Mouse (Mus musculus) kidney, postnatal 10 days (tissue): ENCODE results near the gene Rsph10b.
A peak's percentile ranks its signal among the peaks of the same experiment; 100 is the strongest.

ENCODE experiments used
- DNase-seq: peaks from one replicate; pipeline ENCODE4 v3.0.0; 2021; ENCODE audit warnings: mixed read lengths

The Rsph10b gene

GRCm38 (mm10) chr5:143932831-143933230, at the start of gene Rsph10b:
Rsph10b (plus strand) TSS chr5:143933035.
- DNase-seq, result peak; percentile 17

DNA sequence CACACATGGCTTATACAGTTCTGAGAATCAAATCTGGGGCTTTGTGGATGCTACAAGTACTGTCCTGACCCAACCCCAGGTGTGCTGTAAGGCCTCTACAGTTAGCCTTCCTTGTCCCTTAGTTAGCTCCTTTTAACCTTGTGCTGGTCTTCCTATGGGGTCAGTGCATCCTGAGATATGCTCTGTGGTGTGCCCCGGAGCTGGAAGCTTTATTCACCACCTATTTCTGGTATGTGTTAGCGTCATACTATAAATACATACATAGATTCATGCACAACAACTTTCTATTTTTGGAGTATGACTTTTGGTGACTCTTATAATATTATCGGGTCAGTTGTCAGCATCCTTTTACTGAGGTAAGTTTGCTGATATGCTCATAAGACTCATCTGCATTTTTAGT, 47.6 kb upstream of the Rsph10b start:
- DNase-seq, result no peak

- DNase-seq, result no peak
Measured at GRCm38 (mm10) chr5:143890741-143891140, 42.1 kb upstream of the Rsph10b start.

DNA sequence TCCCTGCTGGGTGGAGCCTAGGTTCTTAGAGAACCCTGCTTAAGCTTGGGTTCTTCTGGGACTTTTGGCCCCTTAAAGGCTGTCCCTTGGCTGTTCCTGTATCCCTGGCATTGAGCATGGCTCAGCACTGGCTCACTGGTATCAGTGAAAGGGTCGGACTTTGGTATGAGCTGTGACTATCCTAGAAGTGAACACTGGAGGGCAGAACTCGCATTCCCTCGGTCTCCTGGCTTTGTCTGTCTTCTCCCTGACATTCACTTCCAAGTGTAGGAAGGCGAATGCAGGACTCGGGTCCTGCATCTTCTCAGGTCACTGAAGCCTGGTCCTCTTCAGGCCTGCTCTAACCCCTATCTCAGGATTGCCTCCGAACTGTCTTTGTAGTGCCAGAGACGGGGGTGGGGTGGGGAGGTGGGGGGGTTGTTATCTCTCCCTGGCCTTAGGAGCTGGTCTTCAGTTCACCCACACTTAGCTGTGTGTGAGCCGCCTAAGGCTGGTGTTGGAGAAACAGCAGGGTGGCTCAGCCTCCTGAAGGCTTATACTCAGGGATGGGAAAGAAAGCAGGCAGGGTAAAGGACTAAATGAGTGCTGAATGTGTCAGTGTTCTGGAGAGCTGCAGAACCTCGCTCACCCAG, 40.5 kb upstream of the Rsph10b start:
- DNase-seq, result no peak

GRCm38 (mm10) chr5:143893396-143893795, 39.4 kb upstream of the Rsph10b start:
- DNase-seq, result no peak

GRCm38 (mm10) chr5:143897635-143898330, 35.1 kb upstream of the Rsph10b start, which contains the start of gene Ankrd61:
Ankrd61 (minus strand) TSS chr5:143897685.
- DNase-seq, result no peak

DNA sequence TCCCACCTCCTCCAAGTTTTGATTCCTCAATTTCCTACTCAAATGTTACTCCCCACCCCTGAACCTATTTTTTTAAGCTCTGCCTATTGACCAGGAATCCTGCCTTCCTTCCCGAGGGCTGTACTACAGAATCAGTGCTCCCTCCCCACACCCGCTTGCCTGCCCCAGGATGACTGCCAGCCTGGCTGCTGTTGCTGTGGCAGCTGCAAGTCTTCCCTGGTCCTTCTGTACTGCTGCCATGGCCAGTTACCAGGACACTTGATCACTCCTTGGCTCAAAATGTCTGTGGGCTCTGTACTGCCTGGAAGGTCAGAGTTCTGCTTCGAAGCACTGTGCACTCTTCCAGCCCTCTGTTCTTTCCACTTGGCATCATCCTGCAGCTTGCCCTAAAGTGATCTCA, 30.7 kb upstream of the Rsph10b start:
- DNase-seq, result no peak

DNA sequence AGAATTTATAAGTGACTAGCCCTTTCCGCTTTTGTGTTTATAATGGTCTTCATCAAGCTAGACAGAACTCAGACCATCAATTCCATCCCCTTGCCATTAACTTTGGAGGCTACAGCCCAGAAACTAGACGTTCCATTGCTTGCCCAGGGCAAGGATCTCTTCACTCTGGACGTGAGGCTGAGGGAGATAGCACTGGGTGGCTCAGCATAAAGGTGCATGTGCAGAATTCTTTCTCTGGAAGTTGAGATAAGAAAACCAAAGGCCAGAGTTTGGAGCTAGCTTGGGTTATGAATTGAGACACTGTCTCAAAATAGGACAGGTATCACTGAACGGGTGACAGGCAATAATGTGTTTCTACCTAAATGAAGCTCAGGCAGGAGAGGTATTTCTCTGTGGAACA, 29.0 kb upstream of the Rsph10b start:
- DNase-seq, result no peak

DNA sequence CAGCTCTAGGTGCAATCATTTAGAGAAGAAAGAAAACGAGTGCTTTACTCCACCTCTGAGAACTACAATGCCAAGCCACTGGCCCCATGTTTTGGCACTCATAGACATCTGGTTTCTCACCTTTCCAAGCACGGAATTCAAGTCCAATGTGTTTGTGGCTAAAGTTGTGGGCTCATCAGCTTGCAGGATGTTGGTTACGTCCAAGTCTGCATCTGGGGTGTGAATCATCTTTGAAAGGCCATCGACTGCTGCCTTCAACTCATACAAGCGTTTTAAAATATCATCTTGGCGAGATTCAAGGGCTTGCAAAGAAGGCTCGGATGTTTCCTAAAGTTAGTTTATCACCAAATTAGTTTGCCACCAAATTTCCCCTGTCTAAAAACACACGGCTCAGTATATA, 26.4 kb upstream of the Rsph10b start:
- DNase-seq, result no peak

- no peak for DNase-seq
Measured at GRCm38 (mm10) chr5:143908926-143909325, 23.9 kb upstream of the Rsph10b start.

- DNase-seq, result peak; percentile 96
Measured at GRCm38 (mm10) chr5:143909417-143910400, 23.1 kb upstream of the Rsph10b start, which contains the start of the genes Aimp2 and Pms2. Aimp2 (minus strand) TSS chr5:143909847. Pms2 (plus strand) TSS chr5:143909964.

DNA sequence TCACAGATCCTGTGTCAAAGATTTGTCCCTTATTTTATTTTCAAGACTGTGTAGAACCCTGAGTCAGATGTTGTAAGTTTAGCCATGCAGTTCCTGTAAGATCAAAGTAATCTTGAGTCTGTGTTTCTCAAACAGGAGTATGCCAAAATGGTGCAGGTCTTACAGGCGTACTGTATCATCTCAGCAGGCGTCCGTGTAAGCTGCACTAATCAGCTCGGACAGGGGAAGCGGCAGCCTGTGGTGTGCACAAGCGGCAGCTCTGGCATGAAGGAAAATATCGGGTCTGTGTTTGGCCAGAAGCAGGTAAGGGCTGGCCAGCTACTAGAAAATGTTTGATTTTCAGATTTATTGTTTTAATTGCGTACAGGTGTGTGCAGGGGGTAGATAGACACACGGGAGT, 16.6 kb upstream of the Rsph10b start:
- no peak for DNase-seq

- DNase-seq, result peak; percentile 78
Measured at GRCm38 (mm10) chr5:143917418-143917817, 15.4 kb upstream of the Rsph10b start.

- DNase-seq, result no peak
Measured at GRCm38 (mm10) chr5:143918120-143918519, 14.7 kb upstream of the Rsph10b start.

DNA sequence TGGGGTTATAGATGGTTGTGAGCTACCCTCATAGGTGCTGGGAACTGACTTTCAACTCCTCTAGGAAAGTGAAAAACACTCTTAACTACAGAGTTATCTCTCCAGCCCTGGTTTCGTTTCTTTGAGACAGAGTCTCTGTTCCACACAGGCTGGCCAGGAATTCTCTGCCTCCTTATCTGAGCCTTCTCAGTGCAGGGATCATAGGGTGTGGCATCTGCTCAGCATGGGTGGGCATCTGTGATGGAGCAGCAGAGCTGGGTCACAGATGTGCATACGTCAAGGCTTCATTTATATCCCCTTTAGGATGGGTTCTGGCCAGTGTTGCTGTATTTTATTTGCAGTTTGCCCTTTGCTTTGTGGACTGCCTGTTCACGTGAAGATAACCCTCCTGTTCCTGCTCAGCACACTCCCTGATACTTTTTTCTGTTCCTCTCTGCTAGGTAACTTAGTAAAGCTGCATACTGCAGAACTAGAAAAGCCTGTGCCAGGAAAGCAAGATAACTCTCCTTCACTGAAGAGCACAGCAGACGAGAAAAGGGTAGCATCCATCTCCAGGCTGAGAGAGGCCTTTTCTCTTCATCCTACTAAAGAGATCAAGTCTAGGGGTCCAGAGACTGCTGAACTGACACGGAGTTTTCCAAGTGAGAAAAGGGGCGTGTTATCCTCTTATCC, 7.9 kb upstream of the Rsph10b start:
- DNase-seq, result no peak

GRCm38 (mm10) chr5:143927875-143928274, 5.0 kb upstream of the Rsph10b start, which contains the start of gene Gm42421:
Gm42421 (plus strand) TSS chr5:143928175.
- no peak for DNase-seq

DNA sequence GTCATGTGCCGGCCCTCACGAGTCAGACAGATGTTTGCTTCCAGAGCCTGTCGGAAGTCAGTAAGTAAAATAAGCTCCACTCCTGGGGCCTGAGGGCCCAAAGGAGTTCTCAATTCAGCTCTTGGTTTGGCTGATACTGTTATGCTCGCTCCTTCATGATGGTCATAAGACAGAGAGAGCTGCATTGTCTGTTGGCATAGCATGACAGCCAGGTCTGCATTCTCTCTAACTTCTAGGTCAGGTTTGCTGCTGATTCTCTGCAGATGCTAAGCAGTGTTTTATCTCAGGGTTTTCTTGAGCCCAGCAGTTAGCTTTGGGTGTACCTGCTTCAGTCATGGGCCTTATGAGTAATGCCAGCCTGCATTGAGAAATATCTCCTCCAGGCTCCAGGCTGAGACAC, 3.5 kb upstream of the Rsph10b start:
- DNase-seq, result no peak

DNA sequence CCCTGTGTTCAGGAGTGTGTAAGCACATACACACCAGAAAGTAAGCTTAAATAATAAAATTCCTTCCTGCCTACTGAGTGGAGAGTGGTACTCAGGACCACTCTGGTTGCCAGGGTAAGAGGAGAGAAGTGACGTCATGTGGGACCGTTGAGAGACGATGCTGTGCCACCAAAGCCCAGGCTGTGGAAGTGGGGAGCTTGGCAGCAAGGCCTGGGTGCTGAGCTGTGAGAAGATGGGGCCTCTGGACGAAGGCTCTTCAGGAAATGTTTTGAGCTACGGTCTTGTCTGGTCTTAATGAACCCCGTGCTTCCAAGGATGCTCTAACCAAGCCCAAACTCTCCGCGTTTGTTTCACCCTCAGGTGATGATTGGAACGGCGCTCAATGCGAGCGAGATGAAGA, 2.2 kb upstream of the Rsph10b start:
- no peak for DNase-seq

DNA sequence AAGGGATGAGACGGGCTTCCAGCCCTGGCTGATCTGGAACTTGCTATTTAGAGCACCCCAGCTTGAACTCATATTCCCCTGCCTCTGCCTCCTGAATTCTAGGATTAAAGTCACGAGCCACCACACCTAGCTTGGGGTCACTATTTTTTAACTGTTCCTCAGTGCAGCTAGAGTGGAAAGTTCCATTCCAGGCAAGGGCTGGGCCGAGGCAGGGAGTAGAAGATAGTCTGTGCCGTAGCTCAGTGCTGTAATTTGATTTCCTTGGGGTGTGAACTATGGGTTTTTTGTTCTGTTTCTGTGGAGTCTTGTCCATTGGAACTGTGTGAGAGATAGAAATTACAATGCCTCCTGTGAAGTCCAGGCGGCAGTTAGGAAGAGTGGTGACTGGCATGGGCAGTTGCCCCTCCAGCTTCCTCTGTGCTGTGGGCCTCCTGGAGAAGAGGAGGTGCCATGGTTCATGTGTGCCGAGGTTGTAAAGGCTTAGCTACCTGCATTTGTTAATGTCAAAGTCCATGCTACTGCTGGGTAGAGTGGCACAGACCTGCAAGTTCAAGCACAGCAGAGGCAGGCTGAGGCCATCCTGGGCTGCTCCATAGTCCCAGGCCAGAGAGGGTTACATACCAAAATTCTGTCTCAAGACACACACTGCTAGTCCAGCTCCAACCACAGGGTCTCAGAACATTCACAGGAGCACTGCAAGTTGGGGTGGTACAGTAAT, 813 bp upstream of the Rsph10b start:
- no peak for DNase-seq

DNA sequence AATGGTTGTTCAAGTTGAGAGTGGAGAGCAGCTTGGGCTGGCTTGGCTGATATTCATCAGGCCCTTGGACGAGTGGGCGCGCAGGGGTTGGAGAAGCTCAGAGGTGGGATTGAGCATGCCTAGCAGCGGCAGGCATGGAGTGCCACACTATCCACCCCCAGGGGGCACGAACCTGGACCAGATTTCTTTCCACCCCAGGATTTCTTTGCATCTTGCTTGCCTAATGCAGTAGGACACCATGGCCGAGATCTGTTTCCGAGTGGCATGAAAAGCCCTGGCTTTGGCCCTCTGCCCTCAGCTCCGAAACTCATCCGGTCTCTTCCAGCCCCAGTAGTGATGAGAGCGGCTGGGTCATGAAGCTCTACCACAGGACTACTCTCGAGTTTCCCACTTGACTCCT, 579 bp downstream of the Rsph10b start:
- no peak for DNase-seq

DNA sequence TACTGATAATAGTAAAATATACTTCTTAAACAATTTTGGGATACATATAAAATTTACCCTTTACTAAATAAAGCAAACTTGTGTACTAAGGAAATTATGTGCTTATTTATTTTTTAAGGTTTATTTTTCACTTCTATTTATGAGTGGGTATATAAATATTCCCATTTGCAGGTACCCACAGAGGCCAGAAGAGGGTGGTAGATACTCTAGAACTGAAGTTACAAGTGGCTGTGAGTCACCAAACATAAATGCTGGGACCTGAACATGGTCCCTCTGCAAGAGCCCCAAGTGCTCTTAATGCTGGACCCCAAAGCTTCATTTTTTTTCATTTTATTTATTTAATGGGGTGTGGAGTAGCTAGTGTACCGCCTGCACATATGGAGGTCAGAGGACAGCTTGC, 1.0 kb downstream of the Rsph10b start:
- no peak for DNase-seq

- no peak for DNase-seq
Measured at GRCm38 (mm10) chr5:143936156-143936555, 3.3 kb downstream of the Rsph10b start.
